Mouse (Mus musculus): Measurements from ENCODE around the gene Med10. TPM values are rescaled to one million over a fixed set of nuclear protein-coding genes. Genes with fewer than 3 reads are reported as not detected.

Gene Med10
- polyA plus RNA-seq (2016; fragmentation: Nextera tagmentation; extraction: Ambion mirVana): 160 and 173 TPM in 2 replicates

GRCm38 (mm10) chr13:69802095-69802494, at the start of gene Med10:
Gene Med10, plus strand, starts transcription at chr13:69802395.
- Histone ChIP-seq H3K9me3 (no peaks in the 10 kb centered on the region), H3K36me3 (replicated peaks) (no peaks in the 10 kb centered on the region), H3K4me3 (replicated peaks) (no peak within 1 kb of the TSS), H3K27me3 (0 out of 2 replicates have a peak, but pooled peaks cover 3% of the 10 kb centered on the region), H3K4me1 (no peaks in the 10 kb centered on the region), H3K27ac (no peak within 1 kb of the TSS), H3K4me2 (no peak within 1 kb of the TSS), H3K9ac (no peak within 1 kb of the TSS)
- ATAC-seq (ENCODE audit: low FRiP score): no peak
- 80% methylated on average over 5 of the region's 5 CpGs for WGBS

GRCm38 (mm10) chr13:69752875-69753274, 49.3 kb upstream of the Med10 start:
- Histone ChIP-seq H3K4me3 (replicated peaks) (no peak overlapping the region), H3K4me2 (no peak overlapping the region)
- ATAC-seq (ENCODE audit: low FRiP score): no peak

GRCm38 (mm10) chr13:69758979-69759378, 43.2 kb upstream of the Med10 start:
- 72% methylated on average over 6 of the region's 6 CpGs for WGBS
- ATAC-seq (ENCODE audit: low FRiP score): no peak
- Histone ChIP-seq H3K9me3 (no peaks in the 10 kb centered on the region), H3K4me3 (replicated peaks) (no peak overlapping the region), H3K4me1 (no peaks in the 10 kb centered on the region), H3K36me3 (replicated peaks) (no peaks in the 10 kb centered on the region), H3K27ac (no peak overlapping the region), H3K4me2 (no peak overlapping the region), H3K9ac (no peak overlapping the region), H3K27me3 (peaks cover 5% of the 10 kb centered on the region; the same call in 1 of the 2 replicates)

More at GRCm38 (mm10) chr13:69752875-69753274, 49.3 kb upstream of the Med10 start:
- Histone ChIP-seq H3K9me3 (no peaks in the 10 kb centered on the region), H3K27me3 (peaks cover 35% of the 10 kb centered on the region), H3K4me1 (peaks cover 7% of the 10 kb centered on the region; the same call in 1 of the 2 replicates), H3K36me3 (replicated peaks) (no peaks in the 10 kb centered on the region), H3K9ac (no peak overlapping the region), H3K27ac (no peak overlapping the region)
- 84% methylated on average over 2 of the region's 2 CpGs for WGBS

- H3K27me3 ChIP-seq: no peaks in the 10 kb centered on the region
- H3K4me2 ChIP-seq: no peak overlapping the region
- H3K27ac ChIP-seq: no peak overlapping the region
- 91% methylated on average over 10 of the region's 10 CpGs for WGBS
- no peak overlapping the region for H3K9ac ChIP-seq
- H3K4me3 ChIP-seq (replicated peaks): no peak overlapping the region
- H3K36me3 ChIP-seq (replicated peaks): no peaks in the 10 kb centered on the region
- H3K4me1 ChIP-seq: no peaks in the 10 kb centered on the region
- H3K9me3 ChIP-seq: no peaks in the 10 kb centered on the region
- ATAC-seq (ENCODE audit: low FRiP score): no peak
These were observed 40.8 kb upstream of the Med10 start for GRCm38 (mm10) chr13:69761393-69761792.

- no peaks in the 10 kb centered on the region for H3K36me3 ChIP-seq (replicated peaks)
- 78% methylated on average over 9 of the region's 9 CpGs for WGBS
- H3K27ac ChIP-seq: no peak overlapping the region
These were observed 37.5 kb upstream of the Med10 start for GRCm38 (mm10) chr13:69764646-69765045.

GRCm38 (mm10) chr13:69768152-69768551, 34.0 kb upstream of the Med10 start:
- Histone ChIP-seq H3K27ac (no peak overlapping the region), H3K9ac (no peak overlapping the region), H3K4me2 (no peak overlapping the region), H3K9me3 (no peaks in the 10 kb centered on the region), H3K36me3 (replicated peaks) (no peaks in the 10 kb centered on the region), H3K27me3 (no peaks in the 10 kb centered on the region), H3K4me1 (no peaks in the 10 kb centered on the region; the same call in 1 of the 2 replicates), H3K4me3 (replicated peaks) (no peak overlapping the region)
- 89% methylated on average over 10 of the region's 10 CpGs for WGBS
- ATAC-seq (ENCODE audit: low FRiP score): no peak

More at GRCm38 (mm10) chr13:69764646-69765045, 37.5 kb upstream of the Med10 start:
- Histone ChIP-seq H3K4me3 (replicated peaks) (no peak overlapping the region), H3K9ac (no peak overlapping the region), H3K27me3 (no peaks in the 10 kb centered on the region), H3K4me2 (no peak overlapping the region), H3K9me3 (no peaks in the 10 kb centered on the region), H3K4me1 (no peaks in the 10 kb centered on the region)
- ATAC-seq (ENCODE audit: low FRiP score): no peak

GRCm38 (mm10) chr13:69770538-69771456, 31.4 kb upstream of the Med10 start:
- Histone ChIP-seq H3K4me1 (no peaks in the 10 kb centered on the region; the same call in 1 of the 2 replicates), H3K27me3 (no peaks in the 10 kb centered on the region), H3K36me3 (replicated peaks) (no peaks in the 10 kb centered on the region), H3K4me3 (replicated peaks) (no peak overlapping the region), H3K9ac (no peak overlapping the region), H3K27ac (no peak overlapping the region), H3K9me3 (no peaks in the 10 kb centered on the region), H3K4me2 (no peak overlapping the region)
- 87% methylated on average over 12 of the region's 12 CpGs for WGBS
- no peak; the same call in 1 of the 2 replicates for ATAC-seq (ENCODE audit: low FRiP score)

GRCm38 (mm10) chr13:69772358-69772757, 29.8 kb upstream of the Med10 start:
- no peaks in the 10 kb centered on the region for H3K9me3 ChIP-seq
- no peak overlapping the region for H3K4me3 ChIP-seq (replicated peaks)
- no peaks in the 10 kb centered on the region for H3K36me3 ChIP-seq (replicated peaks)
- H3K4me1 ChIP-seq: no peaks in the 10 kb centered on the region; the same call in 1 of the 2 replicates
- WGBS: 89% methylated on average over 4 of the region's 4 CpGs
- ATAC-seq (ENCODE audit: low FRiP score): no peak
- no peaks in the 10 kb centered on the region for H3K27me3 ChIP-seq
- H3K9ac ChIP-seq: no peak overlapping the region
- H3K4me2 ChIP-seq: no peak overlapping the region
- no peak overlapping the region for H3K27ac ChIP-seq

GRCm38 (mm10) chr13:69778221-69778620, 24.0 kb upstream of the Med10 start:
- Histone ChIP-seq H3K9ac (no peak overlapping the region), H3K4me3 (replicated peaks) (no peak overlapping the region), H3K9me3 (no peaks in the 10 kb centered on the region), H3K27me3 (no peaks in the 10 kb centered on the region), H3K4me1 (no peaks in the 10 kb centered on the region), H3K27ac (no peak overlapping the region), H3K36me3 (replicated peaks) (no peaks in the 10 kb centered on the region), H3K4me2 (no peak overlapping the region)
- WGBS: 88% methylated on average over 19 of the region's 19 CpGs
- ATAC-seq (ENCODE audit: low FRiP score): no peak

GRCm38 (mm10) chr13:69788704-69789103, 13.5 kb upstream of the Med10 start:
- no peak overlapping the region for H3K4me3 ChIP-seq (replicated peaks)
- H3K4me2 ChIP-seq: no peak overlapping the region
- 91% methylated on average over 5 of the region's 5 CpGs for WGBS
- no peak overlapping the region for H3K9ac ChIP-seq
- H3K9me3 ChIP-seq: no peaks in the 10 kb centered on the region
- H3K36me3 ChIP-seq (replicated peaks): no peaks in the 10 kb centered on the region
- no peak overlapping the region for H3K27ac ChIP-seq
- H3K27me3 ChIP-seq: no peaks in the 10 kb centered on the region
- H3K4me1 ChIP-seq: peaks cover 3% of the 10 kb centered on the region; the same call in 1 of the 2 replicates
- ATAC-seq (ENCODE audit: low FRiP score): no peak

GRCm38 (mm10) chr13:69791814-69792213, 10.4 kb upstream of the Med10 start:
- no peaks in the 10 kb centered on the region for H3K27me3 ChIP-seq
- H3K36me3 ChIP-seq (replicated peaks): no peaks in the 10 kb centered on the region
- H3K9me3 ChIP-seq: no peaks in the 10 kb centered on the region
- H3K4me2 ChIP-seq: no peak overlapping the region
- ATAC-seq (ENCODE audit: low FRiP score): no peak
- WGBS: 93% methylated on average over 1 of the region's 1 CpGs
- H3K4me3 ChIP-seq (replicated peaks): no peak overlapping the region
- peaks cover 3% of the 10 kb centered on the region; the same call in 1 of the 2 replicates for H3K4me1 ChIP-seq
- no peak overlapping the region for H3K27ac ChIP-seq
- no peak overlapping the region for H3K9ac ChIP-seq

- peaks cover 3% of the 10 kb centered on the region; the same call in 1 of the 2 replicates for H3K4me1 ChIP-seq
- H3K9me3 ChIP-seq: no peaks in the 10 kb centered on the region
- no peak for ATAC-seq (ENCODE audit: low FRiP score)
- H3K9ac ChIP-seq: no peak overlapping the region
- H3K4me3 ChIP-seq (replicated peaks): no peak overlapping the region
- no peak overlapping the region for H3K4me2 ChIP-seq
- no peaks in the 10 kb centered on the region for H3K36me3 ChIP-seq (replicated peaks)
- H3K27me3 ChIP-seq: no peaks in the 10 kb centered on the region
- WGBS: 63% methylated on average over 12 of the region's 12 CpGs
- no peak overlapping the region for H3K27ac ChIP-seq
These were observed 9.6 kb upstream of the Med10 start for GRCm38 (mm10) chr13:69792541-69793009.
